Mouse (Mus musculus) lung, postnatal 14 days (tissue): ENCODE measurements around the gene Cox4i1.
A peak's percentile ranks its signal among the peaks of the same experiment; 100 is the strongest.

ENCODE experiments used
- DNase-seq: peaks from one replicate; pipeline ENCODE4 v3.0.0; 2021

Gene Cox4i1

GRCm38 (mm10) chr8:120665726-120666455 is 2.1 kb upstream of the Cox4i1 start:
- no peak for DNase-seq

GRCm38 (mm10) chr8:120666807-120667470 is 1.1 kb upstream of the Cox4i1 start:
- no peak for DNase-seq

- no peak for DNase-seq
Observed at GRCm38 (mm10) chr8:120668374-120668905, 418 bp downstream of the Cox4i1 start, which contains the start of gene Emc8. Gene Emc8 (minus strand): TSS chr8:120668573.

- no peak for DNase-seq
Observed at GRCm38 (mm10) chr8:120671775-120672174, 3.8 kb downstream of the Cox4i1 start.

- no peak for DNase-seq
Observed at GRCm38 (mm10) chr8:120672626-120673229, 4.7 kb downstream of the Cox4i1 start.

GRCm38 (mm10) chr8:120673298-120673697 is 5.3 kb downstream of the Cox4i1 start:
- DNase-seq: no peak

GRCm38 (mm10) chr8:120675718-120676117 is 7.7 kb downstream of the Cox4i1 start:
- no peak for DNase-seq

GRCm38 (mm10) chr8:120678447-120678846 is 10.4 kb downstream of the Cox4i1 start:
- peak; percentile 91 for DNase-seq

GRCm38 (mm10) chr8:120679629-120680387 is 11.8 kb downstream of the Cox4i1 start:
- no peak for DNase-seq

- DNase-seq: peak; percentile 71
Observed at GRCm38 (mm10) chr8:120680405-120680804, 12.4 kb downstream of the Cox4i1 start.

- DNase-seq: no peak
Observed at GRCm38 (mm10) chr8:120681113-120681512, 13.1 kb downstream of the Cox4i1 start.

GRCm38 (mm10) chr8:120683602-120684001 is 15.6 kb downstream of the Cox4i1 start:
- peak; percentile 85 for DNase-seq

- no peak for DNase-seq
Observed at GRCm38 (mm10) chr8:120684082-120684481, 16.1 kb downstream of the Cox4i1 start.

- DNase-seq: peak; percentile 19
Observed at GRCm38 (mm10) chr8:120685097-120685496, 17.1 kb downstream of the Cox4i1 start.

GRCm38 (mm10) chr8:120685591-120685990 is 17.6 kb downstream of the Cox4i1 start:
- DNase-seq: no peak

GRCm38 (mm10) chr8:120686051-120686450 is 18.0 kb downstream of the Cox4i1 start:
- peak; percentile 38 for DNase-seq

GRCm38 (mm10) chr8:120686576-120686975 is 18.6 kb downstream of the Cox4i1 start:
- DNase-seq: no peak

GRCm38 (mm10) chr8:120687786-120688185 is 19.8 kb downstream of the Cox4i1 start:
- peak; percentile 33 for DNase-seq

GRCm38 (mm10) chr8:120688511-120688910 is 20.5 kb downstream of the Cox4i1 start:
- DNase-seq: no peak

- no peak for DNase-seq
Observed at GRCm38 (mm10) chr8:120692934-120693333, 24.9 kb downstream of the Cox4i1 start.

GRCm38 (mm10) chr8:120693861-120694493 is 26.0 kb downstream of the Cox4i1 start:
- peak; percentile 60 for DNase-seq
